Mouse (Mus musculus): Measurements from ENCODE around the gene Sobp.

The Sobp gene

DNA sequence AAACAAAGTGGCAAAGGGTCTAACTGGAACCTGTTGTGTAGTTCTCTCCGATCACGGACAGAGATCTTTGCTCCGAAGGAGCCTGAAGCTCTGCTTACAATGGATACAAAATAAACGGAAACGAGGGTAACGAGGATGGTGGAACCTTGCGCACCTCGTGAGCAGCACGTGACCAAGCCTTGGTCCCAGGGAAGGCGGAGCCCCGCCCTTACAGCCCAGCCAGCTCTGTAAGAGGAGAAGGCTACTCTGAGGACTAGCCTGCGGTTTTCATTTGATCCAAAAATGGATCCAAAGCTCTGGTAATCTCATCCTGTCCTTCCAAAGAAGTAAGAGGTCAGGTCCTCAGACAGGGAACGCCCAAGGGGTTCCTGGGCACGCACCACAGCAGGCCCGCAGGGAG, 185.7 kb downstream of the Sobp start:
- DNase-seq, result no peak

DNA sequence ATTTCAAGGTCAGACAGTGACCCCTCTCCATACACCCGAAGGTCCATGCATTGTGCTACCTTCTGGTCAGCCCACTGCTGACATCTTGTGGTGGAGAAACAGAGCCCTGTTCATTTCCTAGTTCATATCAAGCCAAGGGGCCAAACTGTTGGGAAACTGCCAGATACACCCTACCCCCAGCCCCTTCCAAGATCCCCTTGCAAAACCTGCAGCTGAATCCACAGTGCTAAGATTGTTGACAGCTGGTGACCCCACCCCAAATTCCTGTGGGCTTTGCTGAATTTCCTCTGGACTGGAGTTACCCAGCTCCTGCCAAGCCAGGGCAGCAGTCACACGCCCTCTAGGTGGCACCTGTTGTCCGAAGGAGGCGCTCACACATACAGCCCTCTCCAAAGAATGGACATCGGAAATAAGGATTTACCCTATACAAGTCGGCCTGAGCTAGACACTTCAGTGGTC, 186.7 kb downstream of the Sobp start:
- DNase-seq, result no peak

DNA sequence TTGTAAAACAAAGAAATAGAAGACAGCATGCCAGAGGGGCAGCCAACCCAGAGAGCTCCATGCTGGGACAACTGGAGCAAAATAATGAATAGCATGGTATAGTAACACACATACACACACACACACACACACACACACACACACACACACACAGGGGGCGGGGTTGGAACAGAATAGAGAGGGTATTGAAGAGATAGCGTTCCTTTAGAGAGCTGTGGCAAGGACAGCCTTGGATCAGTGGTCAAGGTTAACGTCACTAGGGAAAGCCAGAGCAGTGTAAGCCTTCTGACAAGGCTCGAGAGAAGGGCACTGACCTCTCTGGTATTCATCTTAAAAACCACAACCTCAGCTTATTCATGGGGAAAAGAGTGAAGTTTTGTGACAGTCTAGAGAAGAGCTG, 189.4 kb downstream of the Sobp start:
- DNase-seq, result no peak

DNA sequence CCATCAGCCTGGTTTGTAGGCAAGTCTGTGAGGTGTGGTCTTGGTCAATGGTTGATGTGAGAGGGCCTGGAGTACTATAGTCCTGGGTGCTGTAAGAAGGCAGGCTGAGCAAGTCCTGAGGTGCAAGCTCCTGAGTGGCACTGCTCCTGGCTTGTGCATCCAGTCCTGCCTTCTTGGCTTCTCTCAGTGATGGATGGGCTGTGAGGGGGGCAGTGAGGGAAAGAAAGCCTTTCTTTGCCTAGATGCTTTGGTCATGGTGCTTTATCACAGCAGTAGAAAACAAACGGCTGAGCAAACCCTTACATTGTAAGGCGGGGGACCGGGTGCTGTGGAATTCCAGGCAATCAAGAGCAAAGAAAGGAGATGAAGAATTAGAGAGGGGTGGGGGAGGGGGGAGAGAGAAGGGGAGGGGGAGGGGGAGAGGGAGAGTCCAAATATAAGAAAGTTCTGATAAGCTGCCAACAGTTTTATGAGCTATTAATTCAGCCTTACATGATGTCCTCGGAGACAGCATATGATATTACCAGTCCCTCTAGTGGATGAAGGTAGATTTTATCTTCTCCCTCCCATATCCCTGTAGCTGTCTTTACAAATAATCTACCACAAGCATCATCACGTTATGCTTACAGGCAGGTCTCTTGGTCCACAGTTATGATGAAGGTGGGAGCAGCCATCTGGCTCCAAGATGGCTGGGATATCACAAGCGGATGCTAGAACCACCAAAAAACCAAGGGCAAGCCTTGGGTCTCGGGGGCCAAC, 193.2 kb downstream of the Sobp start:
- DNase-seq, result no peak

DNA sequence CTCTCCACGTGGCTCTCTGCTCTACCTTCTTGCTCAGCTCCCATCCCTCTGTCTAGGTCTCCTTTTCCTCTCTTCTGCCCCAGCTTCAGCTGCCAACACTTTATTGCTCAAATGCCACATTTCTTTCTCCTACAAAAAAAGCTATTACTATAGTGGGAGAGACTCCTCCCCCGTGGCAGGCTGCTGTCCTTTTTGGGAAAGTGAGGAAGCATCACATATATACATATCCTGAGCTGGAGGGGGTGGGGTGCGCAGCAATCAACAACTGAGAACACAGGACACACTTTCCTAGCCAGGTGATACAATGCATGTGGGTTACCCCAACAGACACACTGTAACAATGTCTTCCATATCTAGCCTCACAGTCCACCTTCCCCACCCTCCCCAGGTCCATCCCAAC, 196.0 kb downstream of the Sobp start:
- no peak for DNase-seq

DNA sequence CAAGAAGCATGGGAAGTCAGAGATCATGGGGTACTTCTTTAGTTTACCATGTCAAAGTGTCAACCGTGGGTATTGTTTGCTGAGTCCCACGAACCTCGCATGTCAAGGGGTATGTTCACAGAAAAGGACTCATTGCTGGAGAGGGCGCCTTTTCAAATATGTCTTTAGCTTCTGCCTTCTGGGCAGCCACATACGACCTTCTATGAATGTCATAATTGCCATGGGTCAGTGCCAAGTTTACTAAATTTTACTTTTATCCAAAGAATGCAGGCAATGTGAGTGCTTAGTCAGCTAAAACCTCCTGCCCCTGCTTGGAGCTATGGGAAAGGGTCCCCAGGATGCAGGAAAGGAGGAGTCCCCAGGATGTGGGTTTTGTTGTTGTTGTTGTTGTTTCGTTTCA, 197.8 kb downstream of the Sobp start:
- DNase-seq, result no peak

DNA sequence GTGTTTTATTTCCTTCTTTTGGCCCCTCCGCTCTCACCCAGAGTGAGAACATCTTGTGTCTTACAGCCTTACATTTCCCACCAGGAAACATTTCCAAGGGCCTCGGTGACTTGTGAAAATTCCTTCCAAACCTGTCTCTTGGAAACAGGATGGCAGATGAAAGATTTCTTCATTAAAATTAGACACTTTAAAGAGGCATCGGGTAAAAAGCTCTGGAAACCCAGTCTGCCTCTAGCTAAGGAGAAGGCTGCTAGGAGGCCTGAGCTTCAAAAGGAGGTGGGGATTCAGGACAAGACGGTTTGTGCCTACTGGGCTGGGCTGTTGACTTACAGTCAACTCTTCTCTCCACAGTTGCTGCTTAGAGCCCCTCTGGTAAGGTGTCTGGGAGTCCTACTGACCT, 200.8 kb downstream of the Sobp start:
- DNase-seq, result no peak

DNA sequence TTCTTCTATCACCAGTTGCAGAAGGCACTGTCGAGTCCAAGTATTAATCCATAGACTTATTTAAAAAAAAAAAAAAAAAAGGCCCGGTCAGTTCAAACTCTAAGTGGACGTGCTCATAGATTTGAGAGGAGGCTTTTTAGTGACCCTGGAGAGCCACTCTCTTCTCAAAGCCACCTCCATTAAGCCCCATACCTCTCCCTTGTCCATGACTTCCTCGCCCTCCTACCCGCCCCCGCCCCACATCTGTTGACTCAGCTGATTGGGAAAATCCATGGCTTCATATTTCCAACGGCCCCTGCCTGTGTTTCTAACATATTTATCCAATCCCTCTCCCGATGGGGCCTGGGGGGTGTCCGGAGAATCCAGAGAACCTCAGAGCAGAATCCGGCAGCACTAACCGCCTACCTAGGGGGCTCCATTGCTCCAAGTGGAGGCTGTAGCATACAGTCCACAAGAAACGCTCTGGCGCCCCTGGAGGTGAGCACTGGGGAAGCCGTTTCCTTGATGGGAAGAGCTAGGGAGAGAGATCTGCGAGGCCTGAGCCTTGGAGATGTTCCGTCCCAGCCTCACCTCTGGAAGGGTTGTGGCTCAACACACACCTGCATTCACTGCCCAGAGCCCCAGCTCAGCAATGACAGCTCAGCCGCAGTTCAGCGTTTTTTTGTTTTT, 201.7 kb downstream of the Sobp start:
- DNase-seq, result peak; percentile 61

DNA sequence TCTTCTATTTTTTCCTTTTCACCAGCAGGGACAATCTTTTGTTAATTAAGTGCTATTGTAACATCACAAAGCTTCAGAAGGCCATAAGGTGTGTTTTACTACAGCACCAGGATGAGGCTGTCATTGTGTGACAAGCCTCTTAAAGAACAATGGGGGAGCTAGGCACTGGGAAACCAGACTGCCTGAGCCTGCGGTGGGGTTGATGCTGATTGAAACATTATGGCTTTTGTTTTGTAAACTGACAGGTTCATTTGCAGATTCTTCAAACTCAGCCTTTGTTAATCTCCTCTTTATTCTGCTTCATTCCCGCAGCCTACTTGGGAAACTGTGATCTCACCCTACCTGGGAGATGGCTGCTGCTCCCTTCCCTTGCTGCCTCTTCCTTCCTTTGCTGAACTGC, 206.0 kb downstream of the Sobp start:
- no peak for DNase-seq

DNA sequence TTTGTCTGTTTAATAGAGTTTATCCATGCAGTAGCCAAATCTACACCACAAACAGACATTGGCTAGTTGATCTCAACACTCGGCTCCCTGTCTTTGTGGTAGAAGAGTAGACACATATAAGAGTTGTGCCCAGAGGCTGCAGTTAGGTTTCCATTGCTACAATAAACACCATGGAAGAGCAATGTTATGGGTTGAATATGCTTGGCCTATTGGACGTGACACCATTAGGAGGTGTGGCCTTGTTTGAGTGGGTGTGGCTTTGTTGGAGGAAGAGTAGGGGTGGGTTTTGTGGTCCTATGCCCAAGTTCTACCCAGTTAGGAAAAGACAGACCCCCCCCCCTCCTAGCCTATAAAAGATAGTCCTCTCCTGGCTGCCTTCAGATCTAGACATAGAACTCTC, 211.3 kb downstream of the Sobp start:
- no peak for DNase-seq

DNA sequence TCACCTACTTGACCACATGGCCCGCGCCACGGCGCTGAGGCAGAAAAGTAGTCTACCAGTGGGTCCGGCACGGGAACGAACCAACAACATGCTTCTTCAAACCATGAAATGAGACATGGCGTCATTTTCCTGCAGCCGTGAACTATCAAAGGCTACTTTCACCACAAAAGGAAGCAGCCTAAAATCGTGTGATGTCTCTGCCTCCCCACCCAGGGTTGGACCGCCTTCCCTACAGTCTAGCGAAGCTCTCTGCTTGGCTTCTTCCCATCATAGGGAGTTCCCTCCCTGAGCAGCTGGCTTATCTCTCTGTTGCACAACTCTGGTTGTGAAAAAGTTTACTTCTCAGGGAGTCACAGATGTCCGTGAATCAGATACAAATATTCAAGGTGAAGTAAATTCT, 211.7 kb downstream of the Sobp start:
- no peak for DNase-seq

DNA sequence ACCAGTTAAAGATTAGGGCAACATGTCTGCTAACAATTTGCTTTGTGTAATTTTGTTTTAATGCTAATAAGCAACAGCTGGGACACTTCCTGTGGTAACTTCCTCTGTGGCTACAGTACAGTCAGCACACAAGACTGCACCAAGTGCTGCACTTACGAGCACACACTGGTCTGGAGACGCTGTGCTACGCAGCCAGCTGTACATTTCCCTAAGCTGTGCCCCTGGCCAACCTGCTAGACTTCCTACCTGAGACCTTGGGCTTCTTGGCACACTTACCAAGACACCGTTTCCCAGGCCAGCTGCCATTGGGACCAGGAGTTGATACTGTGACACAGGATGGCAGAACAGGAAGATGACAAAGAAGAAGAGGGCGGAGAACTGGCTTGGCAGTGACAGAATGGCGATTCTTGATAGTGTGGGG, 212.1 kb downstream of the Sobp start:
- DNase-seq, result no peak

DNA sequence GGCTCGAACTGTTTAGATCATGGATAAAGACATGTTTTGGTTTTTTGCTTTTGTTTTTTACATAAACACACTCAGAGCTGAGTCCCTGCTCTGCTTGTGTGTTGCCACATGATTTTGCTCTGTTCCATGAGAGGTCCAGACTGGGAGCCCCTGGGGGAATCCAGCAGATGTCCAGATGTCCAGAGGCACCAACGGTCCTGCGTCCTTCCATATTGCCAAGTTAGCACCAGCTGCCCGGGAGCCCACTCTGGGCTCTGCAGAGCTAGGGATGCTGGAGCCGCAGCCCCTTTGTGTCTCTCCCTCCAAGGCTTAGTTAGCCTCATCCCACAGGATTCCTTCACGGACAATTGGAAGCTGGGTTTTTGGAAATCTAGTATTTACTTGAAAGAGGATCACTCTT, 212.6 kb downstream of the Sobp start:
- no peak for DNase-seq

DNA sequence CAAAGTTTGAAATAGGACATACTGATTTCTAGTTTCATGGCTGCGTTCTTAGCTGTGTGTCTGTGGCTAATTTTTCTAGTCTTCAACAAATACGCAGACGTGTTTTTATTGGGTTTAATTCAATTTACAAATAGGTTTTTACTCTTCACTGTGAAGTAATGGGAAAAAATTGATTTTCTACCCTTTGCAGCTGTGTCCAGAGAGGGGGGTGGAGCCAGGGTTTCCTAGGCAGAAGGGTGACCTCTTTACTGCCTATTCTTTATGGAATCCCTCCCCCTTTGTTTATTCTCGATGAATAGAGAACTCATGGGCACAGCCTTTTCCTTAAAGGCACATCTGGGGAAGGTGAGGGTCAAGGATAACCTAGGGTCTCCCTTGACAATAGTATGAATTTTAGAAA, 215.6 kb downstream of the Sobp start:
- DNase-seq, result no peak

DNA sequence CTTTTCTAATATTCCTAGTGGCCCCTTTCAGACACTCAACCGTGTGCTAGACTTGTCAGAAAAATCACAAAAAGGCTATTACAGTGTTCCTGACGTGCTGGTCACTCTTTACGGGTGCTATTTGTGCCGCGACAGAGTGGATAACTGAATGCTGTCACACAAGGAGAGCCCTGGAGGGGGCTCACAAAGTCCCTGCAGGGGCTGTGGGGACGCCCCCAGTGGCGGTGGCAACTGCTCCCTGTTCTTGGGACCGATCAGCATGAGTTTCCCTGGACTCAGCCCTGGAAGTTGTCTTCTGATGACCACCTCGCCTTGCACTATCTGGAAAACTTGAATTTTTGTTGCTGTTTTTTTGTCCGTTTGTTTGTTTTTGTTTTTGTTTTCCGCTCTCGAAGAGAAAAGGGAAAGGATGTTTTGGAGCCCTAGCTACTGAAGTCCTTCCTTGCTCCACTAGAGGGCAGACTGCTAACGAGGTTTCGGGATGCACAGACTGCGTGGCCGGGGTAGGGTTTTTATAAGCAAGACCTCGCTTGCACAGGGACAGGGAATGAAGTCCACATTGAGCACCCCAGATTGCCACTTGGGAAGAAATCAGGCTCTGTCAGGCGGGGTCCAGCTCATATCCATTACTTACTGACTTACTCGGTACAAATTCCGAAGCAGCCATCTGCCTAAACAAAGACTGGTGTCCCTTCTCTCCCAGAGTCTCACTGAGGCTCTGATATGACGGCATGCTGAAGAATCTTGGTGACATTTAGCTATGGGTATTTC, 216.3 kb downstream of the Sobp start:
- DNase-seq, result peak; percentile 69

DNA sequence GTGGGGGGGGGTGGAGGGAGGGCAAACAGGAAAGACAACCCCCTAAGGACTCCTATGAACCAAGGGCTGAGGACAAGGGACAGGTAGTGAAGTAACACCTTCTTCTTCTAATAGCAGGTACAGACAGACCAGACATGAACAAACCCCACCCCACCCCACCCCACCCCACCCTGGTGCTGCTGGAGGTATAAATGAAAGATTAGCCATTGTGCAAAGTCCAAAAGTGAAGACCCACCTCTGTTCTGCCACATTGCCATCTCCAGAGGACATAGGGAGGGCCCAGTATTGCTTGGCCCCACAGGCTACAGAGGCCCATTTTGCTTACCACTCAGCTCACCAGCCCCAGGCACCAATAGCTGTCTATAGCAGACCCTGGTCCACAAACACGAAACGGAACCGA, 219.1 kb downstream of the Sobp start:
- no peak for DNase-seq

DNA sequence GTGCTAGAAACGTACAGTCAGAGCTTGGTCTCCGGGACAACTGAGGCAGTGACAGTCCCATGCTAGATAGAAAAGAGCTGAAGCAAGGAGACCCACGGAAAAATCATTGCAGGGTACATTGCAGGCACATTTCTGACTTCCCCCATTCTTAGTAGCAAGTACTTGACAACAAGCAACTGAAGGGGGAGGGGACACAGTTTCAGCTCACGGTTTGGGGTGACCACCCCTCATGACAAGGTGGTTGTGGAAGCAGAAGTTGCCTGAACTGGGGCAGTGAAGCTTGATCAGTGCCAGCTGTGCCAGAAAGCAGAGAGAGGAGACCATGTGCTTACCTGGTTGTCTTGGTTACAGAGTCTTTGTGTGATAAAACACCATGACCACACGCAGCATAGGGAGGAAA, 220.7 kb downstream of the Sobp start:
- no peak for DNase-seq
